Mouse (Mus musculus): ENCODE data around the gene Zfyve1. TPM values are rescaled to one million over a fixed set of nuclear protein-coding genes. Genes with fewer than 3 reads are reported as not detected.

Gene Zfyve1
- polyA plus RNA-seq, 1 experiment: 50.2 TPM

GRCm38 (mm10) chr12:83543997-83544396 is 53.0 kb downstream of the Zfyve1 start:
- Histone ChIP-seq H3K4me1 (replicated peaks; ENCODE audit: control insufficient read depth, insufficient read depth, low read length) (no peaks in the 10 kb centered on the region), H3K4me3 (ENCODE audit: control insufficient read depth, insufficient read depth, low read length) (no peak overlapping the region), H3K27ac (ENCODE audit: control insufficient read depth, insufficient read depth, low read length) (no peak overlapping the region), H3K36me3 (ENCODE audit: control insufficient read depth, insufficient read depth, low read length) (peaks cover 10% of the 10 kb centered on the region), H3K27me3 (ENCODE audit: control insufficient read depth, insufficient read depth, low read length) (no peaks in the 10 kb centered on the region)
- WGBS: 92% methylated on average over 7 of the region's 7 CpGs
- TF ChIP-seq CTCF (IDR thresholded peaks at IDR 0.05; ENCODE audit: borderline replicate concordance, control insufficient read depth, extremely low read depth, insufficient read depth, low read length, poor library complexity) (no peak), POLR2A (IDR thresholded peaks at IDR 0.05; ENCODE audit: control insufficient read depth, extremely low read depth, insufficient read depth, low read length, poor library complexity) (no peak)
- DNase-seq: no peak

GRCm38 (mm10) chr12:83536039-83536438 is 61.0 kb downstream of the Zfyve1 start:
- Histone ChIP-seq H3K27ac (ENCODE audit: control insufficient read depth, insufficient read depth, low read length) (no peak overlapping the region), H3K4me1 (replicated peaks; ENCODE audit: control insufficient read depth, insufficient read depth, low read length) (no peaks in the 10 kb centered on the region), H3K27me3 (ENCODE audit: control insufficient read depth, insufficient read depth, low read length) (no peaks in the 10 kb centered on the region), H3K36me3 (ENCODE audit: control insufficient read depth, insufficient read depth, low read length) (no peaks in the 10 kb centered on the region), H3K4me3 (ENCODE audit: control insufficient read depth, insufficient read depth, low read length) (no peak overlapping the region)
- TF ChIP-seq POLR2A (IDR thresholded peaks at IDR 0.05; ENCODE audit: control insufficient read depth, extremely low read depth, insufficient read depth, low read length, poor library complexity): no peak
- no peak for TF ChIP-seq CTCF (IDR thresholded peaks at IDR 0.05; ENCODE audit: borderline replicate concordance, control insufficient read depth, extremely low read depth, insufficient read depth, low read length, poor library complexity)
- 92% methylated on average over 9 of the region's 9 CpGs for WGBS
- DNase-seq: no peak

- no peak overlapping the region for H3K27ac ChIP-seq (ENCODE audit: control insufficient read depth, insufficient read depth, low read length)
- 95% methylated on average over 11 of the region's 11 CpGs for WGBS
- H3K36me3 ChIP-seq (ENCODE audit: control insufficient read depth, insufficient read depth, low read length): no peaks in the 10 kb centered on the region
- no peaks in the 10 kb centered on the region for H3K27me3 ChIP-seq (ENCODE audit: control insufficient read depth, insufficient read depth, low read length)
- DNase-seq: no peak
- TF ChIP-seq CTCF (IDR thresholded peaks at IDR 0.05; ENCODE audit: borderline replicate concordance, control insufficient read depth, extremely low read depth, insufficient read depth, low read length, poor library complexity): no peak
- no peak for TF ChIP-seq POLR2A (IDR thresholded peaks at IDR 0.05; ENCODE audit: control insufficient read depth, extremely low read depth, insufficient read depth, low read length, poor library complexity)
- H3K4me1 ChIP-seq (replicated peaks; ENCODE audit: control insufficient read depth, insufficient read depth, low read length): no peaks in the 10 kb centered on the region
- H3K4me3 ChIP-seq (ENCODE audit: control insufficient read depth, insufficient read depth, low read length): no peak overlapping the region
Observed at GRCm38 (mm10) chr12:83535428-83535827, 61.6 kb downstream of the Zfyve1 start.

- H3K27me3 ChIP-seq (ENCODE audit: control insufficient read depth, insufficient read depth, low read length): no peaks in the 10 kb centered on the region
- no peaks in the 10 kb centered on the region for H3K4me1 ChIP-seq (replicated peaks; ENCODE audit: control insufficient read depth, insufficient read depth, low read length)
- no peak overlapping the region for H3K27ac ChIP-seq (ENCODE audit: control insufficient read depth, insufficient read depth, low read length)
- no peak overlapping the region for H3K4me3 ChIP-seq (ENCODE audit: control insufficient read depth, insufficient read depth, low read length)
- no peak for TF ChIP-seq CTCF (IDR thresholded peaks at IDR 0.05; ENCODE audit: borderline replicate concordance, control insufficient read depth, extremely low read depth, insufficient read depth, low read length, poor library complexity)
- no peak for TF ChIP-seq POLR2A (IDR thresholded peaks at IDR 0.05; ENCODE audit: control insufficient read depth, extremely low read depth, insufficient read depth, low read length, poor library complexity)
- no peaks in the 10 kb centered on the region for H3K36me3 ChIP-seq (ENCODE audit: control insufficient read depth, insufficient read depth, low read length)
- no peak for DNase-seq
- 89% methylated on average over 3 of the region's 3 CpGs for WGBS
Observed at GRCm38 (mm10) chr12:83534190-83534589, 62.8 kb downstream of the Zfyve1 start.

- WGBS: 99% methylated on average over 3 of the region's 3 CpGs
- H3K27ac ChIP-seq (ENCODE audit: control insufficient read depth, insufficient read depth, low read length): no peak overlapping the region
- H3K4me3 ChIP-seq (ENCODE audit: control insufficient read depth, insufficient read depth, low read length): no peak overlapping the region
- TF ChIP-seq POLR2A (IDR thresholded peaks at IDR 0.05; ENCODE audit: control insufficient read depth, extremely low read depth, insufficient read depth, low read length, poor library complexity) (no peak), CTCF (IDR thresholded peaks at IDR 0.05; ENCODE audit: borderline replicate concordance, control insufficient read depth, extremely low read depth, insufficient read depth, low read length, poor library complexity) (no peak)
- no peaks in the 10 kb centered on the region for H3K36me3 ChIP-seq (ENCODE audit: control insufficient read depth, insufficient read depth, low read length)
- DNase-seq: no peak
- no peaks in the 10 kb centered on the region for H3K4me1 ChIP-seq (replicated peaks; ENCODE audit: control insufficient read depth, insufficient read depth, low read length)
- H3K27me3 ChIP-seq (ENCODE audit: control insufficient read depth, insufficient read depth, low read length): no peaks in the 10 kb centered on the region
Observed at GRCm38 (mm10) chr12:83532966-83533365, 64.1 kb downstream of the Zfyve1 start.

- no peak for DNase-seq
- Histone ChIP-seq H3K27ac (ENCODE audit: control insufficient read depth, insufficient read depth, low read length) (no peak overlapping the region), H3K27me3 (ENCODE audit: control insufficient read depth, insufficient read depth, low read length) (no peaks in the 10 kb centered on the region), H3K4me1 (replicated peaks; ENCODE audit: control insufficient read depth, insufficient read depth, low read length) (no peaks in the 10 kb centered on the region), H3K36me3 (ENCODE audit: control insufficient read depth, insufficient read depth, low read length) (no peaks in the 10 kb centered on the region), H3K4me3 (ENCODE audit: control insufficient read depth, insufficient read depth, low read length) (no peak overlapping the region)
- TF ChIP-seq CTCF (IDR thresholded peaks at IDR 0.05; ENCODE audit: borderline replicate concordance, control insufficient read depth, extremely low read depth, insufficient read depth, low read length, poor library complexity) (no peak), POLR2A (IDR thresholded peaks at IDR 0.05; ENCODE audit: control insufficient read depth, extremely low read depth, insufficient read depth, low read length, poor library complexity) (no peak)
- WGBS: 94% methylated on average over 6 of the region's 6 CpGs
Observed at GRCm38 (mm10) chr12:83531992-83532391, 65.0 kb downstream of the Zfyve1 start.

- Histone ChIP-seq H3K4me3 (ENCODE audit: control insufficient read depth, insufficient read depth, low read length) (no peak overlapping the region), H3K36me3 (ENCODE audit: control insufficient read depth, insufficient read depth, low read length) (no peaks in the 10 kb centered on the region), H3K27me3 (ENCODE audit: control insufficient read depth, insufficient read depth, low read length) (no peaks in the 10 kb centered on the region), H3K27ac (ENCODE audit: control insufficient read depth, insufficient read depth, low read length) (no peak overlapping the region), H3K4me1 (replicated peaks; ENCODE audit: control insufficient read depth, insufficient read depth, low read length) (no peaks in the 10 kb centered on the region)
- WGBS: 97% methylated on average over 5 of the region's 5 CpGs
- TF ChIP-seq POLR2A (IDR thresholded peaks at IDR 0.05; ENCODE audit: control insufficient read depth, extremely low read depth, insufficient read depth, low read length, poor library complexity) (no peak), CTCF (IDR thresholded peaks at IDR 0.05; ENCODE audit: borderline replicate concordance, control insufficient read depth, extremely low read depth, insufficient read depth, low read length, poor library complexity) (no peak)
- no peak for DNase-seq
Observed at GRCm38 (mm10) chr12:83528665-83529064, 68.4 kb downstream of the Zfyve1 start.

All from thymus, adult 2 months (tissue).